Mouse (Mus musculus) cerebellum, postnatal 4 days (tissue): ENCODE measurements around the gene Prkx.

ENCODE experiments used
- DNase-seq, 2 experiments: peaks; one replicate each; pipeline ENCODE4 v3.0.0; 2022; ENCODE audit warnings: low spot score in 2 of 2, mixed read lengths in 1 of 2

The Prkx gene

GRCm38 (mm10) chrX:77796238-77796835 is at the start of gene Prkx:
TSS of gene Prkx (minus strand) at chrX:77796278.
- DNase-seq, result peak in 1 of 2 experiments; percentile 45

- no peak for DNase-seq
Observed at GRCm38 (mm10) chrX:77812031-77812430, 16.0 kb upstream of the Prkx start.

DNA sequence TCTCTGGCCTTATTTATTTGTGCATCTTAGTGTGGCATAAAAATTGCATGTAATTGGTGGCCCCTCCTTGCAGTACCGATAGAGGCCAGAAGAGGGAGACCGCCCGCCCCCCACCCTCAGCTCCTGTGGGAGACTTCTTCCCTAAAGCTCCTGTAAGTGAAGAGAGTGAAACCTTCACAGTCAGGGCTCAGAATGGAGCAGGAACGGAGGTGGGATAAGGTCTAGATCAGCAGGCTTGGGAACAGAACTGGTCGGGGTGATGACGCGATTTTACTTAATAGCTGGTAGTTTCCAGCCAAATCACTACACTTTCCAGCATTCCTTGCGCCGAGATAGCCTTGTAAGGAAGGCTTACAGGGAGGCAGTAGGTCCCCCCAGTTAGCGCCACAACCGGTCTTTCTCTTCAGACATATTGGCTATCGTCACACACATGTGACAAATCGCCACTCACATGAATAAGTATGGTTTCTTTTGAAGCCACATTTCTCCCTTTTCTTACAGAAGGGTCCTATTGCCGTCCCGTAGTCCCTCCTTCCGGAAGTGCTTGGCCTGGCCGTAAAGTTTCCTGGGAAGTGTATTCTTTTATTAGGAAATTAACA is 14.6 kb upstream of the Prkx start:
- peak in 1 of 2 experiments; percentile 59 for DNase-seq

DNA sequence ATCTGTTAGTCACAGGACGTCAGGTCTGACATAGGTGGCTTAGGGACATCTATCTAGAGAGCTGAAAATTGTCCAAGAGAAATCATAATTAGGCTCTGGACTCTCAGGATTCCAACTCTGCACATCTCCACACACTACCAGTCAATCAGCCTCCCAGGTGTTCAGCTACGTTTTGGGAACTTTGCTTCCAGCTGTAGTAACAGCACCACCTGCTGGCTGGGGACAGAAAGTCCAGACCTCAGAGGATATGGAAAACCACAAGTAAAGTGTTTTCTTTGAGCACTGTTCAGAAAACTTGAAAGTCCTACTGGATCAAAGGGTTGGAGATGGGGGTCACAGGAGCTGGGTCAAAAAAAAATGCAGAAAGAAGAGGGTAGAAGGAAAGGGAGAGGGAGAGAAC is 12.5 kb upstream of the Prkx start:
- peak in 1 of 2 experiments; percentile 10 for DNase-seq

DNA sequence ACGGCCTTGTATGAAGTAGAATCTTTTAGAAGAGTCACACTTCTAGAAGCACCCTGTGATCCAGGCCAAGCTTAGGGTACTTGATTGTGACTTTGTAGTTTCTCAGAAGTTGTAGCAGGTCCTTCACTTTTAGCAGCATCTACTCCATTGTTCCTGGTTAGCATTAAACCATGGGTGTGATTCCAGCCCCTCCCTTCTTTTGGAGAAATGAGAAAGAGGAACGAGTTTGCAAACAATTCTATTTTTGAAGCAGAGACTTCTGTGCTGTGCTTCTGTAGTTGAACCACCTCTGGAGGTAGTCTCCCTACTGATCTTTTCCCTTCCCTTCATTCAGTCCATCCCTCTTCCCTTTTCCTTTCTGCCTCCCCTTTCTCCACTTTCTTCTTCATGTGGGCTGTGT is 6.2 kb upstream of the Prkx start:
- DNase-seq, result no peak

DNA sequence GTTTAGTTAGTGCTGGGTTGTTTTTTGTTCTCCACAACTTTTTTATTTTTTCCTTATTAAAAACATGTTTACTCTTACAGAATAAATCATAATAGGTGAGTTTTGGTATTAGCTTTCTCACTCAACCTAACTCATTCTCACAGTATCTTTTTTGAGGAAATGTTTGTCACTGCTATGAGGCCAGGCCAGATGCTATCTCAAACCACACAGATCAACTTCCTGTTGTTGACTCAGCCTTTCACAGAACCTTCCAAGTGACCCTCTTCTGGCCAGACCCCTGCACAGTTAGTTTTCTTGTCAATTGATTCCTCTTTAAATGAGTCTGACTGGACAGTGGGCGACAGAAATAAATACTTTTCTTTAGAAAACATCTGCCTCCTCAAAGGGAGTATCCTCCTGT is 5.5 kb upstream of the Prkx start:
- no peak for DNase-seq

DNA sequence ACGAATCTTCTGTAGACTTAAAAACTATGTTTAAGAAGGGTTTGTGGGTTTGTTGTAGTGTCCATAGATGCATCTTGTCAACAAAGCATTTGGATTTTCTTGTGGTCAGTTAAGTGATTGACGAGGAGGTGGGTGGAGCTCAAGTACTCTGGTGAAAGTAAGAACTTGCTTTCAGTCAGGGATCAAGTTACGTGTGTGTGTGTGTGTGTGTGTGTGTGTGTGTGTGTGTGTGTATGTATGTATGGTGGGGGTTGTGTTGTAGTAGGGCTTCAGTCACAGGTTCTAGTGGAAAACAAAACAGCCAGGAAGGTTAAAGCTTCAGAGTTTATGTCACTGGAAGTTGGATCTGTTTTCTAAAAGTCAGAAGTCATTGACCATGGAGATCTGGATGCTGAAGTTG is 3.5 kb upstream of the Prkx start:
- DNase-seq, result no peak

- no peak for DNase-seq
Observed at GRCm38 (mm10) chrX:77797801-77798200, 1.7 kb upstream of the Prkx start.

DNA sequence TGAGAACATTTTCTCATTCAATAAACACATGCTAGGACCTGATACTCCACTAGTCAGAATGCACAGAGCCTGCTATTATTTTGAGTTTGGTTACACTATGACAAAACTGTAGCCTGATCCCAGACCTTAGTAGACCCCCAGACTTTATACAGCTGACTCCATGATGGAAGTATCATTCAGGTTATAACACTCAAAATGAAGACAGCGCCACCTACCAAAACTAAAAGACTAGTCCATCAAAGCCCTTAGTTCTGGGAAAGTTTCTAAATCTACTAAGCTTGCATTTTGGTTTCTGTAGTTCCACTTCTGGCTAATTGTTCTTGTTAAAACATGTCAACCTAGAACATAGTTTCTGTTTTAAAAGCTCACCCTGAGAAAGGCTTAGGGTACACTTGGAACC is 838 bp upstream of the Prkx start:
- DNase-seq, result no peak

DNA sequence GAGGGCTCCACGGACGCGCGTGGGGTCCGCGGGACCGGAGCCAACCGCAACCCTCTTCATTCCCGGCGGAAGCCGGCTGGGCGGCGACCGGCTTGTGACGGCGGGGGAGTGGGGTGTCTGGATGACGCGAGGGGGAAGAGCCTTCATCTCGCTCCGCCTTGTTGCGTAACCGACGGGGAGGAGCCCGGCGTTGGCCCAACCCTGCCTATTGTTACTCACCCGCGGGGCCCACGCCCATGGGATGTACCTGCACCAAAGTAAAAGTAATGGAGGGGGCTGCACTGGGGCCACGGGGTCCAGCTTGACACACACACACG is 262 bp downstream of the Prkx start:
- DNase-seq, result peak; percentile 58 to 75

DNA sequence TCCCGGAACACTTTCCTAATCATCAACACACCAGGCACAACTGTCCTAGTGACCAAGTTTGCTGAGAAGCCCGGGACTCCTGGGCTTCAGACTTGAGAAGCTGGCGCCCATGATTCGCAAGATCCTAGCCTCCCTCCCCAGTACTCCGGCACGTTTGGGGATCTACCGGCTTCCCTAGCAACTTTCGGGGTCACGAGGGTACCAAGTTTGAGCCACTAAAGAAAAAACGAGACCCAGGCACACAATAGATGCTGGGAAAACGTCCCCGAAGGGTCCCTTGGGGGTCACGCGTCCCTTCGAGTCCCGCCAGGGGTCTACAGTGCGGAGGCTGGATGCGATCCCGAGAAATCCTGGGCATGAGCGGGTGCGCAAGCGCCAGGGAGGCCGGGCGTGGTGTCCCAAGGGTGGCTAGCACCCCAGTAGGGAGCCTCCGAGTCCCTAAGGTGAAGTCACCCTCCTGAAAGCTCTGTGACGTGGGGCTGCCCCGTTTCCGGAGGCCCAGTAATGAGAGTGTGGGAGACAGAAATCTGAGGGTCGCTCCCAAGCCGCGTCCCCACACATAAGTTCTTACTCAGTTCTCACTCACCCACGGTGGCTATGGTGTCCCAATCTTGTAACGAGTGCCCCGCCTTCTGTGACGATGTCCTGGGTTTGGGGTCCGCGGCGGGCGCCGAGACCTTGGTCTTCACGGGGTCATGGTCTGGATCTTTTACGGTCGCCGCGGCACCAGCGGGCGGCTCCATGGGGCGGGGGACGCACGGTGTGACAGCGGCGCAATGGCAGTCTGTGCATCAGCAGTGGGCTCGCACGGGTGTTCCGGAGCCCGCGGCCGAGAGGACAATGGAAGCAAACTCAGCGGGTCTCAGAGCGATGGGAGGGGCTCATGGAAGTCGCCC is 868 bp downstream of the Prkx start:
- peak in 1 of 2 experiments; percentile 18 for DNase-seq

DNA sequence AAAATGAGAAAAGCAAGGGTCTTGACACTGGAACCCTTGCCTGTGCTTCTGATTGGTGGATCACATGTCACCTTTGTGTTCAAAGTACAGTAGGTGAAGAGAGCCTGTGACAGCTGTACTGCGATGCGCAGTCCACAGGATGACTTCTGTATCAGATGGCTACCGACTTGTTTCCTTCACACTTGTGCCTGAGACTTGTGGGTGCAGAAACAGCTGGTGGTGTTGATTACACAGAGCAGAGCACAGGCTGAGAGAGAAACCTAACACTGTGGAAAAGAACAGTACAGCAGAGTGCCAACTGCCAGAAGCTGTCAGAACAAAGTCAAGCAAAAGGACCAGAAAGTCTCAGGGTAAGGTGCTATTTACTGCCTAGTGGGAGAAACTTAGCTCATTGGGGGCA is 7.4 kb downstream of the Prkx start:
- no peak for DNase-seq

DNA sequence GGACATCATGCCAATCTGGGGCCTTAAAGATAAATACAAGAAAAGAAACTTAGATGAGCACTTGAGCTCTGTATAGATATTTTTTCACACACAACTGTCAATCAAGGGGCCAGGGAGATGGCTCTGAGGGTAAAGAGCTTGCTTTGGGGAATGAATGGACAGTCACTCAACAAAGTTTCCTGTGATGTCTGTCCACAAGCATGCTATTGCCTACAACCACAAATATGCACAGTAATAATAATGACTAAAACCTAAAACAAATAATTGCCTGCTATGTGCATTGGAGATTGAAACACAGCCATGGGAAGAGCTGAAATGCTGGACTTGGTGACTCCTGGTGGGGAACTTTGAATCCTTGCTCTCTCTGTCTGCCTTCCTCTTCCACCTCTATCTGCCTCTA is 9.7 kb downstream of the Prkx start:
- no peak for DNase-seq

GRCm38 (mm10) chrX:77777822-77778221 is 18.3 kb downstream of the Prkx start:
- no peak for DNase-seq

- DNase-seq, result no peak
Observed at GRCm38 (mm10) chrX:77765153-77765552, 30.9 kb downstream of the Prkx start.

DNA sequence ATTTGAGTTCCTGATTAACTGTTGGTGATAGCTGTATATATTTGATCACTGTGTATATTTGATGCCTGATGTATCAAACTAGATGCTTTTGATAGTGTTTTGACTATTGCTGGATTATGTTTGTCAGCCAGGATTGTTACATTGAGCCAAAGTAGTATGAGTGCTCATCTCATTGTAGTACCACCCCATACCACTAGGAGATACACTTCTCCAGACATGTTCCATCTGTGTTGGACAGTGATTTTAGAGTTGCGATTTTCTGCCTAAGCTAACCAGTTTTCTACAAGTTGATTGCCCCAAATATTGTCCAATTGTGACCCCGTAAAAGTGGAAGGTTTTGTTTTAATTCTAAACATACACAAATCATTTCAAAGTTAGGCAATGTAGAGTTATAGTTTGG is 51.8 kb downstream of the Prkx start:
- no peak for DNase-seq

GRCm38 (mm10) chrX:77741383-77741782 is 54.7 kb downstream of the Prkx start:
- no peak for DNase-seq

GRCm38 (mm10) chrX:77733930-77734536 is 62.0 kb downstream of the Prkx start:
- DNase-seq, result no peak

DNA sequence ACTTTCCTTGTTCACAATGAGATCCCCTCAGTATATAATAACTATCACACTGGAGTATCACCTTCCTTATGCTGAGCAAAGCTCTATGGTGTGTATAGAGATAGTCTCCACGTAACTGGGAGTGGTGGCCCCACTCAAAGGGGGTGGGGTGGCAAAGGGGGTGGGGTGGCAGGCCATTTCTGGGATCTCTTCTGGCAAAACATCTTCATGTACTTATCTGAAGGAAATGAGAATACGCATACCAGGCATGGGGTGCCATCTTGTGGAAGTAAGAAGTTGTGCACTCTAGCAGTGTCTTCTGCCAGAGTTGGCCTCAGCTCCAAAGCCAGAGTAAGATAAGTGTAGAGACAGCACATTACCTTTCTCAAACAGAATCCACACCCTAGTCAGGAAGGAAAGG is 75.8 kb downstream of the Prkx start:
- peak in 1 of 2 experiments; percentile 4 for DNase-seq
